Mouse (Mus musculus): Measurements from ENCODE around the gene Josd1. TPM values are rescaled to one million over a fixed set of nuclear protein-coding genes. Genes with fewer than 3 reads are reported as not detected.
A peak's percentile ranks its signal among the peaks of the same experiment; 100 is the strongest.

Gene Josd1
- polyA plus RNA-seq, 1 experiment: 20.9 TPM

- Histone ChIP-seq H3K4me1 (ENCODE audit: control insufficient read depth, insufficient read depth, low read length) (no peaks in the 10 kb centered on the region), H3K9ac (ENCODE audit: low read depth, poor library complexity, severe bottlenecking) (no peak overlapping the region), H3K9me3 (replicated peaks; ENCODE audit: control insufficient read depth, insufficient read depth, low read length, poor library complexity, severe bottlenecking) (no peaks in the 10 kb centered on the region), H3K36me3 (ENCODE audit: control insufficient read depth, insufficient read depth, low read length, poor library complexity, severe bottlenecking) (no peaks in the 10 kb centered on the region), H3K4me3 (ENCODE audit: low read depth, low read length) (no peak overlapping the region), H3K27ac (ENCODE audit: insufficient read depth, low read length) (no peak overlapping the region), H3K27me3 (ENCODE audit: control insufficient read depth, insufficient read depth, low read length, poor library complexity, severe bottlenecking) (no peaks in the 10 kb centered on the region)
- TF ChIP-seq POLR2A (IDR thresholded peaks at IDR 0.05; ENCODE audit: insufficient read depth, low read length): no peak
- no peak for TF ChIP-seq CTCF (IDR thresholded peaks at IDR 0.05; ENCODE audit: low read depth, low read length)
- TF ChIP-seq EP300 (IDR thresholded peaks at IDR 0.05; ENCODE audit: insufficient read depth, low read depth, low read length): no peak
Measured at GRCm38 (mm10) chr15:79728311-79728710, 40.6 kb upstream of the Josd1 start.

- Histone ChIP-seq H3K4me3 (ENCODE audit: low read depth, low read length) (no peak overlapping the region), H3K27me3 (ENCODE audit: control insufficient read depth, insufficient read depth, low read length, poor library complexity, severe bottlenecking) (no peaks in the 10 kb centered on the region), H3K27ac (ENCODE audit: insufficient read depth, low read length) (no peak overlapping the region), H3K36me3 (ENCODE audit: control insufficient read depth, insufficient read depth, low read length, poor library complexity, severe bottlenecking) (no peaks in the 10 kb centered on the region), H3K4me1 (ENCODE audit: control insufficient read depth, insufficient read depth, low read length) (no peaks in the 10 kb centered on the region), H3K9ac (ENCODE audit: low read depth, poor library complexity, severe bottlenecking) (no peak overlapping the region), H3K9me3 (replicated peaks; ENCODE audit: control insufficient read depth, insufficient read depth, low read length, poor library complexity, severe bottlenecking) (no peaks in the 10 kb centered on the region)
- TF ChIP-seq POLR2A (IDR thresholded peaks at IDR 0.05; ENCODE audit: insufficient read depth, low read length) (no peak), CTCF (IDR thresholded peaks at IDR 0.05; ENCODE audit: low read depth, low read length) (no peak), EP300 (IDR thresholded peaks at IDR 0.05; ENCODE audit: insufficient read depth, low read depth, low read length) (no peak)
Measured at GRCm38 (mm10) chr15:79727840-79728239, 40.1 kb upstream of the Josd1 start.

- Histone ChIP-seq H3K4me3 (ENCODE audit: low read depth, low read length) (no peak overlapping the region), H3K27me3 (ENCODE audit: control insufficient read depth, insufficient read depth, low read length, poor library complexity, severe bottlenecking) (no peaks in the 10 kb centered on the region), H3K9ac (ENCODE audit: low read depth, poor library complexity, severe bottlenecking) (no peak overlapping the region), H3K9me3 (replicated peaks; ENCODE audit: control insufficient read depth, insufficient read depth, low read length, poor library complexity, severe bottlenecking) (no peaks in the 10 kb centered on the region), H3K27ac (ENCODE audit: insufficient read depth, low read length) (no peak overlapping the region), H3K4me1 (ENCODE audit: control insufficient read depth, insufficient read depth, low read length) (no peaks in the 10 kb centered on the region), H3K36me3 (ENCODE audit: control insufficient read depth, insufficient read depth, low read length, poor library complexity, severe bottlenecking) (no peaks in the 10 kb centered on the region)
- TF ChIP-seq POLR2A (IDR thresholded peaks at IDR 0.05; ENCODE audit: insufficient read depth, low read length) (no peak), EP300 (IDR thresholded peaks at IDR 0.05; ENCODE audit: insufficient read depth, low read depth, low read length) (no peak), CTCF (IDR thresholded peaks at IDR 0.05; ENCODE audit: low read depth, low read length) (no peak)
Measured at GRCm38 (mm10) chr15:79725190-79725789, 37.6 kb upstream of the Josd1 start.

GRCm38 (mm10) chr15:79723439-79723838, 35.7 kb upstream of the Josd1 start:
- Histone ChIP-seq H3K4me3 (ENCODE audit: low read depth, low read length) (no peak overlapping the region), H3K4me1 (ENCODE audit: control insufficient read depth, insufficient read depth, low read length) (no peaks in the 10 kb centered on the region), H3K9ac (ENCODE audit: low read depth, poor library complexity, severe bottlenecking) (no peak overlapping the region), H3K36me3 (ENCODE audit: control insufficient read depth, insufficient read depth, low read length, poor library complexity, severe bottlenecking) (peaks cover 3% of the 10 kb centered on the region; the same call in 1 of the 2 replicates), H3K27ac (ENCODE audit: insufficient read depth, low read length) (no peak overlapping the region), H3K9me3 (replicated peaks; ENCODE audit: control insufficient read depth, insufficient read depth, low read length, poor library complexity, severe bottlenecking) (no peaks in the 10 kb centered on the region), H3K27me3 (ENCODE audit: control insufficient read depth, insufficient read depth, low read length, poor library complexity, severe bottlenecking) (no peaks in the 10 kb centered on the region)
- TF ChIP-seq CTCF (IDR thresholded peaks at IDR 0.05; ENCODE audit: low read depth, low read length) (peak; percentile 74), EP300 (IDR thresholded peaks at IDR 0.05; ENCODE audit: insufficient read depth, low read depth, low read length) (no peak), POLR2A (IDR thresholded peaks at IDR 0.05; ENCODE audit: insufficient read depth, low read length) (no peak)

- TF ChIP-seq EP300 (IDR thresholded peaks at IDR 0.05; ENCODE audit: insufficient read depth, low read depth, low read length): no peak
- TF ChIP-seq CTCF (IDR thresholded peaks at IDR 0.05; ENCODE audit: low read depth, low read length): no peak
- TF ChIP-seq POLR2A (IDR thresholded peaks at IDR 0.05; ENCODE audit: insufficient read depth, low read length): no peak
- H3K36me3 ChIP-seq (ENCODE audit: control insufficient read depth, insufficient read depth, low read length, poor library complexity, severe bottlenecking): peaks cover 3% of the 10 kb centered on the region; the same call in 1 of the 2 replicates
- H3K27ac ChIP-seq (ENCODE audit: insufficient read depth, low read length): no peak overlapping the region
- no peaks in the 10 kb centered on the region for H3K9me3 ChIP-seq (replicated peaks; ENCODE audit: control insufficient read depth, insufficient read depth, low read length, poor library complexity, severe bottlenecking)
- H3K9ac ChIP-seq (ENCODE audit: low read depth, poor library complexity, severe bottlenecking): no peak overlapping the region
- H3K27me3 ChIP-seq (ENCODE audit: control insufficient read depth, insufficient read depth, low read length, poor library complexity, severe bottlenecking): no peaks in the 10 kb centered on the region
- no peaks in the 10 kb centered on the region for H3K4me1 ChIP-seq (ENCODE audit: control insufficient read depth, insufficient read depth, low read length)
- H3K4me3 ChIP-seq (ENCODE audit: low read depth, low read length): no peak overlapping the region
Measured at GRCm38 (mm10) chr15:79720796-79721195, 33.1 kb upstream of the Josd1 start.

GRCm38 (mm10) chr15:79720267-79720666, 32.5 kb upstream of the Josd1 start:
- no peak for TF ChIP-seq POLR2A (IDR thresholded peaks at IDR 0.05; ENCODE audit: insufficient read depth, low read length)
- no peak for TF ChIP-seq EP300 (IDR thresholded peaks at IDR 0.05; ENCODE audit: insufficient read depth, low read depth, low read length)
- TF ChIP-seq CTCF (IDR thresholded peaks at IDR 0.05; ENCODE audit: low read depth, low read length): no peak
- Histone ChIP-seq H3K9ac (ENCODE audit: low read depth, poor library complexity, severe bottlenecking) (no peak overlapping the region), H3K36me3 (ENCODE audit: control insufficient read depth, insufficient read depth, low read length, poor library complexity, severe bottlenecking) (peaks cover 3% of the 10 kb centered on the region; the same call in 1 of the 2 replicates), H3K9me3 (replicated peaks; ENCODE audit: control insufficient read depth, insufficient read depth, low read length, poor library complexity, severe bottlenecking) (no peaks in the 10 kb centered on the region), H3K4me3 (ENCODE audit: low read depth, low read length) (no peak overlapping the region), H3K27me3 (ENCODE audit: control insufficient read depth, insufficient read depth, low read length, poor library complexity, severe bottlenecking) (no peaks in the 10 kb centered on the region), H3K27ac (ENCODE audit: insufficient read depth, low read length) (no peak overlapping the region), H3K4me1 (ENCODE audit: control insufficient read depth, insufficient read depth, low read length) (no peaks in the 10 kb centered on the region)
